Mouse (Mus musculus) lung, postnatal 0 days (tissue): ENCODE measurements around the gene BC003965.
"Not testable (repeated sequence)": the region's sequence is repeated elsewhere in the genome, so short reads cannot be mapped to it uniquely, and the experiment has no call there.

ENCODE experiments used
- CTCF ChIP-seq: IDR thresholded peaks from 2 replicates; pipeline ENCODE4 v1.5.1; 2016; ENCODE audit warnings: antibody characterized with exemption, mild to moderate bottlenecking
- EP300 ChIP-seq: IDR thresholded peaks from 2 replicates; pipeline ENCODE4 v1.6.1; 2016; ENCODE audit warnings: antibody characterized with exemption, mild to moderate bottlenecking, control low read depth

- TF ChIP-seq CTCF, EP300: not testable (repeated sequence)
Measured at GRCm38 (mm10) chr17:25231621-25232020, 47.3 kb downstream of the BC003965 start.
